Comparison of ENCODE assay signal across 18 mouse cellular contexts in genomic region chr7:79207140-79207539, GRCm38 (mm10). TPM values are rescaled to one million over a fixed set of nuclear protein-coding genes. Genes with fewer than 3 reads are reported as not detected.
DNase-seq lines count a peak whose midpoint lies in the region; ATAC-seq and TF ChIP-seq lines count a peak whose summit lies in the region.
"Had no signal": no experiment of that assay in that cellular context is flagged by ENCODE, and none has a peak within 500 bp of the region (broad histone marks: within the 10 kb centered on the region; RNA-seq: fewer than 3 reads in every experiment).

No protein-coding gene starts in this region.

- 46% methylated on average over 8 of the region's 8 CpGs for WGBS in lung, postnatal 0 days

- H3K4me2 ChIP-seq in lung, postnatal 0 days (replicated peaks; ENCODE audit: low read depth, low read length), result no peak overlapping the region
- H3K4me2 ChIP-seq: embryonic facial prominence, embryonic 12.5 days; forebrain, embryonic 12.5 days; kidney, embryonic 15.5 days; neural tube, embryonic 12.5 days had no signal

- H3K9ac ChIP-seq in lung, postnatal 0 days (replicated peaks; ENCODE audit: low read depth), result no peak overlapping the region
- H3K9ac ChIP-seq: embryonic facial prominence, embryonic 12.5 days; forebrain, embryonic 12.5 days; kidney, embryonic 15.5 days; neural tube, embryonic 12.5 days had no signal

- no peaks in the 10 kb centered on the region for H3K36me3 ChIP-seq in lung, postnatal 0 days (ENCODE audit: insufficient read depth, low read length)
- H3K36me3 ChIP-seq: embryonic facial prominence, embryonic 12.5 days; forebrain, embryonic 12.5 days; G1E; kidney, embryonic 15.5 days; neural tube, embryonic 12.5 days had no signal

- TF ChIP-seq CTCF in lung, postnatal 0 days (IDR thresholded peaks at IDR 0.05), result no peak

- no peak overlapping the region for H3K27ac ChIP-seq in lung, postnatal 0 days (ENCODE audit: low read length)
- H3K27ac ChIP-seq: embryonic facial prominence, embryonic 12.5 days; forebrain, embryonic 12.5 days; kidney, embryonic 15.5 days; neural tube, embryonic 12.5 days had no signal

- DNase-seq in lung, postnatal 0 days (ENCODE audit: low spot score), result peak; percentile 26
- no peak for DNase-seq in lung, postnatal 14 days
- peak; percentile 13 for DNase-seq in embryo, embryonic 10.5 days (ENCODE audit: low spot score)
- peak; percentile 46 for DNase-seq in fat pad, adult 2 months (ENCODE audit: extremely low read depth, low read depth, low spot score)
- peak; percentile 31 for DNase-seq in urinary bladder, adult 2 months (ENCODE audit: low spot score)
- no peak for DNase-seq in layer of hippocampus, postnatal 36 days
- DNase-seq in adrenal gland, adult 8-10 months, result no peak
- DNase-seq: adrenal gland, postnatal 10 days; cerebellum, postnatal 10 days; liver; lung, postnatal 10 days; thymus, postnatal 25 days had no signal

- H3K4me3 ChIP-seq in lung, postnatal 0 days (ENCODE audit: low read depth, low read length), result no peak overlapping the region
- H3K4me3 ChIP-seq: embryonic facial prominence, embryonic 12.5 days; forebrain, embryonic 12.5 days; kidney, embryonic 15.5 days; neural tube, embryonic 12.5 days had no signal

- H3K4me1 ChIP-seq in lung, postnatal 0 days (ENCODE audit: insufficient read depth, low read depth, low read length), result peaks cover 16% of the 10 kb centered on the region; the same call in 1 of the 2 replicates
- H3K4me1 ChIP-seq: neural tube, embryonic 12.5 days had no signal

- no peaks in the 10 kb centered on the region for H3K9me3 ChIP-seq in lung, postnatal 0 days (ENCODE audit: low read length)
- H3K9me3 ChIP-seq: embryonic facial prominence, embryonic 12.5 days; forebrain, embryonic 12.5 days; G1E; kidney, embryonic 15.5 days; neural tube, embryonic 12.5 days had no signal

- no peak for ATAC-seq in lung, postnatal 0 days
- ATAC-seq: inflammation-experienced regulatory T-cells, adult 6 months had no signal

- TF ChIP-seq EP300 in lung, postnatal 0 days (IDR thresholded peaks at IDR 0.05), result no peak

- no peaks in the 10 kb centered on the region for H3K27me3 ChIP-seq in lung, postnatal 0 days (replicated peaks; ENCODE audit: insufficient read depth, low read length)
- H3K27me3 ChIP-seq: embryonic facial prominence, embryonic 12.5 days; forebrain, embryonic 12.5 days; kidney, embryonic 15.5 days; neural tube, embryonic 12.5 days had no signal

RNA-seq across cellular contexts. Expression of gene Mfge8, which starts 58.3 kb away (rescaled TPM):
- polyA plus RNA-seq in lung, postnatal 0 days (2015; fragmentation: Nextera tagmentation; extraction: Ambion mirVana), result 312 and 318 TPM in 2 replicates
- 161 and 181 TPM in 2 replicates for polyA plus RNA-seq in urinary bladder, adult 2 months (2012; rRNA removed)
- 100 to 1,000 TPM; 154 to 157 TPM for total RNA-seq in layer of hippocampus, postnatal 36 days (2021)
- total RNA-seq in adrenal gland, adult 8-10 months (2022), result 100 to 1,000 TPM; 263 to 328 (median 290) TPM

Comparison
In these comparisons a context has a peak if more than half of its experiments do, and no peak if none do; other contexts are left out.
1. DNase-seq: peak in lung, postnatal 0 days (single experiment), embryo, embryonic 10.5 days (single experiment), fat pad, adult 2 months (single experiment) and urinary bladder, adult 2 months (single experiment); none in lung, postnatal 14 days (single experiment), layer of hippocampus, postnatal 36 days (0 of 2) and adrenal gland, adult 8-10 months (single experiment).